Mouse (Mus musculus): Measurements from ENCODE around the gene Kcnab2.

DNA sequence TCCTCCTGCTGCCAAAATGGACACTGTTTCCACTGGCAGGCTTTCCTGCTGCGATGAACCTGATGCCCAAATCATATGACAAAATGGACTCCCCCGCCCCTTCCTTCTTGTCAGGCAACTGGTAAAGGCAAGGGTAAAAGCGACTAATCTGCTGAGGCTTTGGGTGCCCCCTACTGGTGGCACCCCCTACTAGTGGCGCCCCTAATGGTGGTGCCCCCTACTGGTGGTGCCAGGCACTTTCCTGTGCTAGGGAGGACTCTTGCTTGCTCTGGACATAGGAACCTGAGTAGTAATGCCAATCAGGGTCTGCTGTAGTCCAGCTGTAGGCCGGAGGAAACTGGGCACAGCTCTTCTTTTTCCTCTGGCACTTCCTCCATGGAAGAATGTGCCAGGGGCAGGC lies 45.4 kb downstream of the Kcnab2 start:
- TF ChIP-seq CTCF (conservative IDR thresholded peaks at IDR 0.05; ENCODE audit: insufficient read depth, insufficient read length, low read depth, low read length) (peak; percentile 68), POLR2A (IDR thresholded peaks at IDR 0.05; ENCODE audit: low read depth, low read length) (no peak)

Data from kidney, adult 2 months (tissue).